Mouse (Mus musculus) midbrain, postnatal 0 days (tissue): ENCODE data around the gene Astn2. TPM values are rescaled to one million over a fixed set of nuclear protein-coding genes. Genes with fewer than 3 reads are reported as not detected.

ENCODE experiments used
- ATAC-seq: fragments of 200-750 bp; cut with Nextera tagmentation; 2 replicates; pipeline ENCODE4 v1.8.0; 2017; ENCODE audit warnings: moderate number of reproducible peaks, mild to moderate bottlenecking, moderate TSS enrichment, moderate library complexity; ENCODE audit not compliant: low FRiP score
- DNase-seq: peaks from one replicate; pipeline ENCODE4 v3.0.0-alpha.2; 2015; ENCODE audit warnings: low spot score
- H3K27ac ChIP-seq: fragments of 300-500 bp; sonication (generic); 2 replicates; pipeline ENCODE4 v1.5.1; 2014; ENCODE audit warnings: low read depth, mild to moderate bottlenecking, low read length, mixed read lengths
- H3K27me3 ChIP-seq: fragments of 300-500 bp; sonication (generic); 2 replicates; pipeline ENCODE4 v1.6.1; 2014; ENCODE audit warnings: low read length, control low read depth, mixed read lengths; ENCODE audit not compliant: insufficient read depth
- H3K36me3 ChIP-seq: fragments of 300-500 bp; sonication (generic); 2 replicates; pipeline ENCODE4 v1.6.1; 2014; ENCODE audit warnings: low read length, control low read depth, mixed read lengths; ENCODE audit not compliant: insufficient read depth
- H3K4me1 ChIP-seq: fragments of 300-500 bp; sonication (generic); 2 replicates; pipeline ENCODE4 v1.6.1; 2014; ENCODE audit warnings: mild to moderate bottlenecking, control low read depth, antibody characterized with exemption, low read length, mixed read lengths; ENCODE audit not compliant: insufficient read depth
- H3K4me2 ChIP-seq: fragments of 300-500 bp; sonication (generic); 2 replicates; pipeline ENCODE4 v1.6.1; 2014; ENCODE audit warnings: low read depth, mild to moderate bottlenecking, low read length, mixed read lengths; ENCODE audit not compliant: poor library complexity, severe bottlenecking
- H3K4me3 ChIP-seq: fragments of 300-500 bp; sonication (generic); 2 replicates; pipeline ENCODE4 v1.5.1; 2014; ENCODE audit warnings: low read depth, mild to moderate bottlenecking, low read length, moderate library complexity
- H3K9ac ChIP-seq: fragments of 300-500 bp; sonication (generic); replicated peaks from 2 replicates; pipeline ENCODE4 v1.6.1; 2014; ENCODE audit warnings: mild to moderate bottlenecking, low read length, moderate library complexity, mixed read lengths; ENCODE audit not compliant: poor library complexity, severe bottlenecking
- H3K9me3 ChIP-seq: fragments of 300-500 bp; sonication (generic); 2 replicates; pipeline ENCODE4 v1.6.1; 2016; ENCODE audit warnings: low read length, control low read depth
- CTCF ChIP-seq: IDR thresholded peaks from 2 replicates; pipeline ENCODE4 v1.5.1; 2016; ENCODE audit warnings: antibody characterized with exemption, mild to moderate bottlenecking
- WGBS: fragments of 180-500 bp; shearing (Covaris S2); extraction: QIAGEN DNeasy Blood & Tissue Kit; methylation state at CpG from one replicate; pipeline ENCODE4 v1.1.7; 2014; 5-methylcytosine and 5-hydroxymethylcytosine counted together
- polyA plus RNA-seq: library from polyadenylated mRNA; unstranded; fragments of >200 nt; fragmentation: Nextera tagmentation; extraction: Ambion mirVana; gene quantifications from 2 replicates; pipeline ENCODE4 v1.2.1, GENCODE M21; 2015
- total RNA-seq: library from RNA; depleted of rRNA; stranded (reverse); fragments of >200 nt; gene quantifications from 2 replicates; pipeline ENCODE4 v1.2.3, GENCODE M21; 2014

The Astn2 gene
- total and polyA plus RNA-seq, 2 experiments from 2014 or later: 2.5 to 34.9 TPM

- H3K36me3 ChIP-seq: no peaks in the 10 kb centered on the region
- 94% methylated on average over 2 of the region's 2 CpGs for WGBS
- H3K9ac ChIP-seq: no peak overlapping the region
- no peak for DNase-seq
- H3K4me3 ChIP-seq: no peak overlapping the region
- H3K27ac ChIP-seq: no peak overlapping the region
- no peak for ATAC-seq
- no peak overlapping the region for H3K4me2 ChIP-seq
- no peak for TF ChIP-seq CTCF
- H3K9me3 ChIP-seq: no peaks in the 10 kb centered on the region
- H3K27me3 ChIP-seq: no peaks in the 10 kb centered on the region
- no peaks in the 10 kb centered on the region for H3K4me1 ChIP-seq
Observed at GRCm38 (mm10) chr4:65376571-65376970, 1027.8 kb downstream of the Astn2 start.

- no peak overlapping the region for H3K27ac ChIP-seq
- TF ChIP-seq CTCF: no peak
- H3K4me2 ChIP-seq: no peak overlapping the region
- no peaks in the 10 kb centered on the region for H3K9me3 ChIP-seq
- ATAC-seq: no peak
- H3K4me3 ChIP-seq: no peak overlapping the region
- no peak overlapping the region for H3K9ac ChIP-seq
- WGBS: 45% methylated on average over 1 of the region's 1 CpGs
- no peak for DNase-seq
- no peaks in the 10 kb centered on the region for H3K27me3 ChIP-seq
- H3K36me3 ChIP-seq: no peaks in the 10 kb centered on the region
- H3K4me1 ChIP-seq: no peaks in the 10 kb centered on the region
Observed at GRCm38 (mm10) chr4:65373841-65374240, 1030.6 kb downstream of the Astn2 start.

GRCm38 (mm10) chr4:65372731-65373130, 1031.7 kb downstream of the Astn2 start:
- DNase-seq (no peak), ATAC-seq (no peak)
- H3K36me3 ChIP-seq: no peaks in the 10 kb centered on the region
- H3K4me3 ChIP-seq: no peak overlapping the region
- no peak overlapping the region for H3K4me2 ChIP-seq
- H3K27ac ChIP-seq: no peak overlapping the region
- WGBS: 92% methylated on average over 3 of the region's 3 CpGs
- H3K9ac ChIP-seq: no peak overlapping the region
- H3K9me3 ChIP-seq: no peaks in the 10 kb centered on the region
- no peak for TF ChIP-seq CTCF
- no peaks in the 10 kb centered on the region for H3K27me3 ChIP-seq
- H3K4me1 ChIP-seq: no peaks in the 10 kb centered on the region

GRCm38 (mm10) chr4:65367135-65367534, 1037.3 kb downstream of the Astn2 start:
- TF ChIP-seq CTCF: no peak
- H3K4me2 ChIP-seq: no peak overlapping the region
- DNase-seq: no peak

GRCm38 (mm10) chr4:65354580-65354979, 1049.8 kb downstream of the Astn2 start:
- DNase-seq (no peak), ATAC-seq (no peak)
- WGBS: 51% methylated on average over 4 of the region's 4 CpGs
- H3K27ac ChIP-seq: no peak overlapping the region
- H3K4me2 ChIP-seq: no peak overlapping the region
- no peak for TF ChIP-seq CTCF
- H3K9ac ChIP-seq: no peak overlapping the region
- no peaks in the 10 kb centered on the region for H3K9me3 ChIP-seq
- H3K36me3 ChIP-seq: no peaks in the 10 kb centered on the region
- H3K4me1 ChIP-seq: no peaks in the 10 kb centered on the region
- H3K4me3 ChIP-seq: no peak overlapping the region
- H3K27me3 ChIP-seq: no peaks in the 10 kb centered on the region

More at GRCm38 (mm10) chr4:65367135-65367534, 1037.3 kb downstream of the Astn2 start:
- no peaks in the 10 kb centered on the region for H3K27me3 ChIP-seq
- no peak overlapping the region for H3K9ac ChIP-seq
- no peaks in the 10 kb centered on the region for H3K4me1 ChIP-seq
- no peaks in the 10 kb centered on the region for H3K9me3 ChIP-seq
- H3K27ac ChIP-seq: no peak overlapping the region
- H3K36me3 ChIP-seq: no peaks in the 10 kb centered on the region
- no peak overlapping the region for H3K4me3 ChIP-seq
- ATAC-seq: no peak

GRCm38 (mm10) chr4:65350521-65350920, 1053.9 kb downstream of the Astn2 start:
- DNase-seq (peak; percentile 9), ATAC-seq (no peak)
- Histone ChIP-seq H3K9ac (no peak overlapping the region), H3K27ac (no peak overlapping the region), H3K9me3 (no peaks in the 10 kb centered on the region), H3K4me1 (no peaks in the 10 kb centered on the region), H3K4me2 (no peak overlapping the region), H3K27me3 (no peaks in the 10 kb centered on the region), H3K36me3 (no peaks in the 10 kb centered on the region), H3K4me3 (no peak overlapping the region)
- 87% methylated on average over 7 of the region's 7 CpGs for WGBS
- TF ChIP-seq CTCF: no peak
